Mouse (Mus musculus) stomach, embryonic 16.5 days (tissue): ENCODE results near the gene Krt19. TPM values are rescaled to one million over a fixed set of nuclear protein-coding genes. Genes with fewer than 3 reads are reported as not detected.

Source experiments
- ATAC-seq: fragments of 200-750 bp; cut with Nextera tagmentation; 2 replicates; pipeline ENCODE4 v1.8.0; 2017; ENCODE audit warnings: moderate number of reproducible peaks, moderate TSS enrichment; ENCODE audit not compliant: insufficient read depth, low FRiP score
- H3K27ac ChIP-seq: fragments of 300-500 bp; sonication (generic); 2 replicates; pipeline ENCODE4 v1.5.1; 2014; ENCODE audit warnings: low read length
- H3K27me3 ChIP-seq: fragments of 300-500 bp; sonication (generic); 2 replicates; pipeline ENCODE4 v1.6.1; 2014; ENCODE audit warnings: low read length, control low read depth, mixed read lengths; ENCODE audit not compliant: control insufficient read depth, insufficient read depth
- H3K36me3 ChIP-seq: fragments of 300-500 bp; sonication (generic); 2 replicates; pipeline ENCODE4 v1.6.1; 2014; ENCODE audit warnings: low read length; ENCODE audit not compliant: control insufficient read depth, insufficient read depth
- H3K4me1 ChIP-seq: fragments of 300-500 bp; sonication (generic); 2 replicates; pipeline ENCODE4 v1.6.1; 2014; ENCODE audit warnings: low read length, control low read depth, mixed read lengths; ENCODE audit not compliant: control insufficient read depth, insufficient read depth
- H3K4me2 ChIP-seq: fragments of 300-500 bp; sonication (generic); 2 replicates; pipeline ENCODE4 v1.6.1; 2014; ENCODE audit warnings: low read depth, low read length, mixed read lengths
- H3K4me3 ChIP-seq: fragments of 300-500 bp; sonication (generic); replicated peaks from 2 replicates; pipeline ENCODE4 v1.5.1; 2014; ENCODE audit warnings: mild to moderate bottlenecking, low read length
- H3K9ac ChIP-seq: fragments of 300-500 bp; sonication (generic); 2 replicates; pipeline ENCODE4 v1.6.1; 2014; ENCODE audit warnings: low read length
- H3K9me3 ChIP-seq: fragments of 300-500 bp; sonication (generic); replicated peaks from 2 replicates; pipeline ENCODE4 v1.6.1; 2016; ENCODE audit warnings: low read length, control low read depth; ENCODE audit not compliant: control insufficient read depth
- WGBS: fragments of 180-500 bp; shearing (Covaris S2); extraction: QIAGEN DNeasy Blood & Tissue Kit; methylation state at CpG from one replicate; pipeline ENCODE4 v1.1.7; 2014; 5-methylcytosine and 5-hydroxymethylcytosine counted together
- polyA plus RNA-seq: library from polyadenylated mRNA; unstranded; fragments of >200 nt; fragmentation: Nextera tagmentation; extraction: Ambion mirVana; gene quantifications from 2 replicates; pipeline ENCODE4 v1.2.1, GENCODE M21; 2015

Krt19 gene
- polyA plus RNA-seq, 1 experiment from 2014 or later = 1,141 TPM

DNA sequence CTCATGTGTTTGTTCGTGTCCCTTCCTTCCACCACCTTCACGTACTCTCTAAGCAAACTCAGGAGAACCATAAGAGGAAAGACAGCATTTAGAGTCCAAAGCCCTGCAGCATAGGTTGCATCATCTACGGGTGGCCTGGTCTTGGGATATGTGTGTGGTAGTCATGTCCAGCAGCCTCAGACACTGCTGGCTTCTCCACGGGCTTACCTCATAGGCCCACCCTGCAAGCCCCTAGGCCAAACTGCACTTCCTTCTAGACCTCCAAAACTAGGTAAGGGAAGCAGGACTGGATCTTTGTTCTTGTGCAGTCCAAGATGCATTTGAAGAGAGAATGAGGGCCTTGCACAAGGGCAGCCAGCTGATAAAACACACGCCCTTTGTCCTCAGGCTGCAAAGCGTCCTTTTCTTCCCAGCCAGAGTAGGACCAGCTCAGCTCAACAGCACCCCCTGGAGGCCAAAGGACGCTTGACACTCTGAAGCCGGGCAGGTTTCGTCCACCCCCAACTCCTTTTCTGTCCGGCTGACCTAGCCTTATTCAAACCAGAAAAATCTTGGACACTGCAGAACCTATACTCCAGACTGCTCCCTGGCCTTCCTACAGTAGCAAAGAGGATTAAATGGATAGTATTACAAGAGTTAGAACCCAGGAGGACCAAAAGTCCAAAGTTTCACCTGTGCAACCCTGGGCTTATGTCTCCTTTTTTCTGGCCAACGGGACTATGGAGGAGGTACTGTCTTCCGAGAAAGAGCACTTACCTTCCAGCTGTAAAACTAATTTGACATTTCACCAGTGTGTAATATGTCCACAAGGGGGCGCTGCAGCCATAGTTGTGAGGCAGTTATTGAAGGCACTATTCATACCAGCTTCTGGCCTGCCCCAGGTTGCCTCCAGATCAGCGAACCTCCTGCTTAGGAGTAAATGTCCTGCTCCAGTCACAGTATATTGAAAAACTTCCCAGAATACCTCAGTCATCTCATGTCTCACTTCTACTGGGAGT, 20.6 kb upstream of the Krt19 start:
- H3K27ac ChIP-seq = peak overlapping the region; percentile 91
- ATAC-seq = peak; percentile 34; the same call in 1 of the 2 replicates
- H3K4me2 ChIP-seq = peak overlapping the region; percentile 37; the same call in 1 of the 2 replicates
- H3K4me1 ChIP-seq = peaks cover 16% of the 10 kb centered on the region
- H3K9ac ChIP-seq = peak overlapping the region; percentile 47; the same call in 1 of the 2 replicates
- peak overlapping the region; percentile 5; the same call in 1 of the 2 replicates for H3K4me3 ChIP-seq
- no peaks in the 10 kb centered on the region for H3K27me3 ChIP-seq
- no peaks in the 10 kb centered on the region for H3K9me3 ChIP-seq
- H3K36me3 ChIP-seq = no peaks in the 10 kb centered on the region
- WGBS = 27% methylated on average over 14 of the region's 14 CpGs

DNA sequence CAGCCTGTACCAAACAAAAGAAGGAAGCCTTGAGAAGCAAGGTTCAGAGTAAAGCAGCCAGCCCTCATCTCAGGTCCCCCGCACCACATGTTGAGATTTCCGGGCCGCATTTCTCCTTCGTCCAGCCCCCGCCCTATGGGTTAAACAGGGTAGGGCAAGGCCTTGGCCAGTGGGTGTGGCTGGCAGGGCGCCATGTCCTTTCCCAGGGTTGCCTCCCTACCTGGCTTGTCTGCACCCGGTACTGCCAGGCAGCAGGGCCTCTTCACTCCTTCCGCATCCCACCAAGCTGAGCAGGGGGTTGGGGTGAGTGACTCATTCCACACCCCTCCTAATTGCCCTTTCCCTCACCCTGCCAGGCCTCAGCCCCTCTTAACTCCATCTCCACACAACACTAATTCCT, 19.6 kb upstream of the Krt19 start:
- peak overlapping the region; percentile 37; the same call in 1 of the 2 replicates for H3K4me2 ChIP-seq
- 35% methylated on average over 8 of the region's 8 CpGs for WGBS

DNA sequence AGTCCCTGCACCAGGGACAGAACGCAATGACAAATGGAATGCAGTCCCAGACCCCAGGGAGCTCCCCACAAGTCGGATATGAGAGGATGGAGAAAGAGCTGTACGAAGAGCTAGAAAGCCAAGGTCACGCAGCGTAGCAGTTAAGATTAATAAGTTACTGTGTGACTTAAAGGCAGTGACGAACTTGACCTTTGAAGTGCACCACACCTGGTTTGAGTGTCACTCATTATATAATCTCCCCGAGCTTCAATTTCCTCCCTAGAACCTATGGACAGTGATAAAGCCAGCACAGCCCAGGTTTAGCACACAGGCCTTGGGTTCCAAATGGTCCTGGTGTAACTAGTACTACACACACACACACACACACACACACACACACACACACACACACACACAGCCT, 15.9 kb upstream of the Krt19 start:
- Histone ChIP-seq H3K36me3 (no peaks in the 10 kb centered on the region), H3K9me3 (no peaks in the 10 kb centered on the region), H3K4me1 (peaks cover 16% of the 10 kb centered on the region), H3K9ac (no peak overlapping the region), H3K4me3 (no peak overlapping the region), H3K27ac (peak overlapping the region; percentile 18; the same call in 1 of the 2 replicates), H3K27me3 (no peaks in the 10 kb centered on the region), H3K4me2 (no peak overlapping the region)
- ATAC-seq = no peak
- WGBS = 38% methylated on average over 7 of the region's 7 CpGs

More for the DNA sequence above, 19.6 kb upstream of the Krt19 start:
- Histone ChIP-seq H3K9ac (peak overlapping the region; percentile 47), H3K27ac (peak overlapping the region; percentile 91), H3K4me3 (peak overlapping the region; percentile 5; the same call in 1 of the 2 replicates), H3K4me1 (peaks cover 16% of the 10 kb centered on the region), H3K9me3 (no peaks in the 10 kb centered on the region), H3K27me3 (no peaks in the 10 kb centered on the region), H3K36me3 (no peaks in the 10 kb centered on the region)
- peak; percentile 85 for ATAC-seq

DNA sequence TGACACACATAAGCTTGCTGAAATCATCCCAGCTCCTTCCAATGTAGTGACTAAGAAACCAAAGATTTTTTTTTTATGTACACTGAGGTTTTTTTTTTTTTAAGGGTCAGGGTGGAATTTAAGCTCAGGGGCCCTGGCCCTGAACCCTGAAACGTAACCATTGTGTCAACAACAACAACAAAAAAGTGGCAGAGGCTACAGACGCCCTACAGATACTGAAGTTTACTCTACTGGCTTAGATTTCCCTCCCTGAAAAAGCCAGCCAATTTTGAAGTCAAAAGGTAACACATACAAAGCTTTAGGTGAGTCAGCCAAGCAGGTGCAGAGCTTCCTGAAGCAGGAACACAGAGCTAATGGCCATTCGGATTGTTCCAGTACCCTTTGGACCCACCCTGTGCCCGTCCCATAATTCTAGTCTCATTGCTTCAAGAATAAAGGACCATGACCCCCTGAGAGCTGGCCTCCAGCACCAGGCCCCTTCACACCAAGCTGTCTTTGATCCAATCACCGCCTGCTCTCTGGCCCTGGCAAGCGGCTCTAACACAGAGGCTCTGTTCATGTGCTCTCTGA, 9.5 kb upstream of the Krt19 start:
- H3K4me3 ChIP-seq = no peak overlapping the region
- peaks cover 13% of the 10 kb centered on the region for H3K4me1 ChIP-seq
- no peaks in the 10 kb centered on the region for H3K9me3 ChIP-seq
- H3K27me3 ChIP-seq = no peaks in the 10 kb centered on the region
- peak overlapping the region; percentile 85 for H3K27ac ChIP-seq
- H3K4me2 ChIP-seq = no peak overlapping the region
- H3K9ac ChIP-seq = no peak overlapping the region
- H3K36me3 ChIP-seq = no peaks in the 10 kb centered on the region
- peak; percentile 86 for ATAC-seq
- WGBS = 44% methylated on average over 6 of the region's 6 CpGs

DNA sequence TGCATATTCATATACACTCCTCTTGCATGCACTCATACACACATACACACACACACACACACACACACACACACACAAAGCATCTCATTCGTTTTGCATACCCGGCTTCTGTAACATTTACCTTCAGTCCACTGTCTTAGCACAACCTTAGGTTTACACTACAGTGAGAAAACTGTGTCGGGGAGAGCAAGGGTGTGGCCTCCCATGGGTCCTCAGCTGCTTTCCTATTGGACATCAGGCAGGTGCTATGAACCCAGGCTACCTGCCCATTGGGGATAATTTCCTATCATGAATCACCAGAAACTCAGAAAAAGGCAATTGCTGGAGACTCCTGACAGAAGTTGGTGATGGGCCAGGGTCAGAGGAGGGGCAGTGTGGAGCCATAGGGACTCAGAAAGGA, 8.9 kb upstream of the Krt19 start:
- Histone ChIP-seq H3K4me3 (no peak overlapping the region), H3K9me3 (no peaks in the 10 kb centered on the region), H3K36me3 (no peaks in the 10 kb centered on the region), H3K4me2 (no peak overlapping the region), H3K27ac (peak overlapping the region; percentile 61), H3K27me3 (no peaks in the 10 kb centered on the region), H3K9ac (no peak overlapping the region), H3K4me1 (peaks cover 13% of the 10 kb centered on the region)
- ATAC-seq = no peak
- 51% methylated on average over 3 of the region's 3 CpGs for WGBS

DNA sequence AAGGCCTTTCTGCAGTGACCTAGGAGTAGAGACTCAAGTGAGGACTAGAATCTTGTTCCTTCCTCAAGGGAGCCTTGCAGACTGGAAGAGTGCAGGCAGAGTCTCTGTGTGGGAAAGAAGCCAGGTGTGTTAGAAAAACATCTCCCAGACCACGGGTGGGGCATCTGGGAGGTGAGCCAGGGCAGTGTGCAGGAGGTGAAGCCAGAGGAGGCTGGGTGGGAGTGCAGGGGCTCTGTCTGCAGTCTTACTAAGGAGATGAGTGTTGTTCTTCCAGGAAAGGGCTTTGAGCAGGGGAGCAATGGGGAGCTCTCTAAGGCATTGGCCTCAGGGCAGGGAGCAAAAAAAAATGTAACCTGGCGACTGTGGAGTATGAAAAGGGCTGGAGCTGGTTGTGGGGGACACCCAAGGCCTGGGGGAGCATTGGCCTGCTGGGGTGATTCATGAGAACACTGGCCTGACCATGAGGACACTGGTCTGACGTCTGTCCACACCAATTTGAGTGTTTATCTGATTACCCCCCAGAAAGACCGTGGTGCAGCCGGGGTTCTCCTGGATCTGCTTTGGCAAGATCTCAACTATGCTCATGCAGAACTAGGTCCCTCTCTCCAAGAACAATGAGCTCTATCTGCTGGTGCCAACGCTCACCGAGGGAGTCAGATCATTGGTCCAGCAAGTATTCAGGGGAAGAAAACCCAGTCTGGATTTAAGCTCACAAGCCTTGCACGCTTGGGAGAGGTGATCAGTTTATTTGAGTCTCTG, 7.2 kb upstream of the Krt19 start:
- Histone ChIP-seq H3K36me3 (no peaks in the 10 kb centered on the region), H3K27me3 (no peaks in the 10 kb centered on the region), H3K4me3 (no peak overlapping the region), H3K4me1 (peaks cover 13% of the 10 kb centered on the region), H3K9ac (no peak overlapping the region), H3K9me3 (no peaks in the 10 kb centered on the region), H3K4me2 (no peak overlapping the region), H3K27ac (peak overlapping the region; percentile 66)
- 44% methylated on average over 8 of the region's 8 CpGs for WGBS
- ATAC-seq = peak; percentile 41; the same call in 1 of the 2 replicates

DNA sequence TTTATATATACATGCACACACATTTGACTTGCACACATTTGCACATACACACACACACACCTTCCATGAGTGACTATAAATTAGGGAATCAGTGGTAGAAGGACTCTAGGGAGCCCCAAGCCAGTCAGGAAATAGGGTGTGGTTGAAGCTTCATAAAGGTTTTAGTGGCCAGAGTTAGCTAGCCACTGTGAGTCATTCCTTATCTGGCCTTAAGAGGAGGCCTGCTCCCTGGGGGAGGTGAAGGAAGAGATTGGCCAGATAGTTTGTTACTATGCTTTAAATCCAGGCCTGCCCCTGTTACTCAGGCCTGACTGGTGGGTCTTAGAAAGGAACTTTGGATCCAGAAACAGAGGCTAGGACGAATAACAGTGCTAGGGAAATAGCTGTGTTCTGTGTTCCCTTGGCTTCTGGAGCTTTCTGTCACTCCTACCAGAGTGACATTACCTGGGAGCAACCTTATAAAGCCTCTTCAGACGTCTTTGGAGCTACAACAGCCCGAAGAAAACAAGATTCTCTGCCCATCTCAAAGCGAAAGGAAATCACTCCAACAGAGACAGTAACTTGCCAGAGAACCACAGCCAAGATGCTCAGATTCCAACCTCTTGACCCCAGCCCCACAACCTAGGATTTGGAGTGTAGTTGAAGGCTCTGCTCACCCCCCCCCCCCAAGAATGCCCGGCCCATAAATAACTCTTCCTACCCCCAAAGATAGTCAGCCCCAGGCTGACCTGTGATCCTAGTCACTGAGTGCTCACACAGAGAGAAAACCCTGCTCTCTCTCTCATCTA, 705 bp downstream of the Krt19 start:
- H3K4me3 ChIP-seq = no peak overlapping the region
- H3K4me2 ChIP-seq = no peak overlapping the region
- WGBS = 51% methylated on average over 5 of the region's 5 CpGs
- H3K4me1 ChIP-seq = peaks cover 12% of the 10 kb centered on the region
- no peaks in the 10 kb centered on the region for H3K9me3 ChIP-seq
- ATAC-seq = no peak
- peak overlapping the region; percentile 94 for H3K27ac ChIP-seq
- H3K27me3 ChIP-seq = peaks cover 8% of the 10 kb centered on the region; the same call in 1 of the 2 replicates
- 0 out of 2 replicates have a peak overlapping the region, but pooled peaks have one; percentile 13 for H3K9ac ChIP-seq
- H3K36me3 ChIP-seq = no peaks in the 10 kb centered on the region

DNA sequence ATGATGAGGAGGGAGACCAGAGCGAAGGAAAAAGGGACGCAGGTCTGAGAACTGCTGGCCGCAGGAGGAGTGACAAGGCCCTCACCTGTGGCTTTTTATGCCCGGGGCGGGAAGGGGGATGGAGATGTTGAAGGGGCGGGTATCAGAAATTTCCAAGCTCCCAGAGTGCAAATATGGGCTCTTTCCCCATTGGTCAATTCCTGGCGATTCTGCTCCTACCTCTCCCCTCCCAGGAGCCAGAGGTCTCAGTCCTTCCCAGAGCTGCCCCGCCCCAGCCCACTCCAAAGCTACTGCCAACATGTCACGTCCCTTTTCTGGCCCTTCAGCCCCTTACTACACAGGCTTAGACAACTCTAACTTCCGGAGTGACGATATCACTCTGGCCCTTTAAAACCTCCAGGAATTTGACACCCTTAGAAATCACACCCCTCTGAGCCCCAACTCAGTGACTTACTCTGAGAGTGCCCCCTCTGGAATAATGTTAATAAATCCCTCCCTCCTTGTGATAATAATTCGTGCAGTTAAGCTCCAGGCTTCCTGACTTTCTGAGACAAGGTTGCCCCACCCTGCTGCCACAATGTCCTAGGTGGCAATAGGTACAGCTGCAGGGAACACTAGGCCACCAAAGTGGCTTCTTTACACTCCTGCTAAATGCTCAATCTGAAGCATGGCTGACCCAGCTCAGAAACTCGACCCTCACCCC, 2.5 kb downstream of the Krt19 start:
- Histone ChIP-seq H3K27me3 (peaks cover 8% of the 10 kb centered on the region; the same call in 1 of the 2 replicates), H3K4me1 (peaks cover 12% of the 10 kb centered on the region), H3K9ac (peak overlapping the region; percentile 79), H3K27ac (peak overlapping the region; percentile 94), H3K4me2 (peak overlapping the region; percentile 45), H3K36me3 (no peaks in the 10 kb centered on the region), H3K9me3 (no peaks in the 10 kb centered on the region), H3K4me3 (peak overlapping the region; percentile 56)
- WGBS = 3% methylated on average over 13 of the region's 13 CpGs
- ATAC-seq = peak; percentile 90
